Mouse (Mus musculus): ENCODE results near the gene Fibp.

DNA sequence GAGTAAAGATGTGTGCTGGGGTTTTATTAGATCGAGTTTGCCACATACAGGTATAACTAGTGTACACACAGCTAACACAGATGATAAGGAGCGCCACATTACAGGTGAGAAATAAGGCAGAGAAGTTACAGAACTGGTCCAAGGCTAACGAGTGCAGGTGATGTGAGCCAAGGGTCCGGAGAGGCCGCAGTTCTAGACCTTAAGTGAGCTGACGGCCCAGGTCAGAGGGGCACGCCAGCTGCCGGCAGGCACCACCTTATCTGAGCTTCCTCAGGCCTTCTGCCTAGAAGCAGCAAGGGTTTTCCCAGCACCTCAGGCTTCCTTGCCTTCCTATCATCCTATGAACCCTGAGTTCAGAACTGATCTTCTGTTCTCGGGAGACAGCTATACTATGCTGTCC is 40.8 kb upstream of the Fibp start:
- TF ChIP-seq USF1 (IDR thresholded peaks at IDR 0.05; ENCODE audit: low read depth) (no peak), POLR2A (IDR thresholded peaks at IDR 0.05; ENCODE audit: insufficient read length, low read depth) (no peak), MYOG (IDR thresholded peaks at IDR 0.05; ENCODE audit: control insufficient read depth in 1 of 3, insufficient read depth in 1 of 3, insufficient read length in 2 of 3, low read depth in 2 of 3) (no peak), POLR2AphosphoS2 (IDR thresholded peaks at IDR 0.05; ENCODE audit: insufficient read length, low read depth) (no peak), CEBPB (IDR thresholded peaks at IDR 0.05; ENCODE audit: insufficient read depth, poor library complexity, severe bottlenecking) (no peak), E2F4 (IDR thresholded peaks at IDR 0.05; ENCODE audit: insufficient read depth) (no peak), MAX (IDR thresholded peaks at IDR 0.05; ENCODE audit: low read depth) (no peak), MYOD1 (IDR thresholded peaks at IDR 0.05; ENCODE audit: control insufficient read depth in 1 of 3, insufficient read length in 2 of 3, low read depth in 2 of 3) (no peak)

Measured in myocyte (in vitro differentiated cells).